Mouse (Mus musculus): ENCODE data around the gene Sdf4. TPM values are rescaled to one million over a fixed set of nuclear protein-coding genes. Genes with fewer than 3 reads are reported as not detected.

Sdf4 gene
- total RNA-seq, 2 experiments from 2014 or later, result 77.3 to 81.8 TPM

DNA sequence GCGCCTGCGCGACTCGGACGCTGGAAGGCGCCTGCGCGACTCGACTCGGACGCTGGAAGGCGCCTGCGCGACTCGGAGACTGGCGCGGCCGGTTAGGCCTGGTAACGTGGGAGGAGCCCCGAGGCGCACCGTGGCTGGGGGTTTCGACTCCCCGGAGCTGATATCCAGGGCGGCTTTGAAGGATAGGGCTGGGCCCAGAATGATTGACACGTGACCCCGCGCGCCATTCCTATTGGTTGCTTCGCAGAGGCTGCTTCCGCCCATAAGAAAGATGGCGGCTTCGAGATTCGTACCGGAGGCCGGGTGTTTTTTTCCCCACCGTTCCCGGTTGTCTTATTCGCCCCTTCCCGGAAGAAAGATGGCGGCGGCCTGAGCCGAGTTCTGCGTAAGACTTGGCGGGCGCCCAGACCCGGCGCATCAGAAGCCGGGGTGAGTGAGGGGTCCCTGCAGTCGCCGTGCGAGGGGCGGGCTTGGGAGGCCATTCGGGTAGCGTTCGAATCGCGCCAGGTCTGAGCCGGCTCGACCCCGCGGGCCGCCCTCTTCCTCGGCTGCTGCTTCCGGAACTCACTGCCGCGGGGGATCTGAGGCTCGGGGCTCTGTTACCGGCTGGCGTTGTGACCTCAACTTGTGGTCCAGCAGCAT lies 355 bp downstream of the Sdf4 start:
- intact Hi-C loops (cut with DNase I), result no loop called here

DNA sequence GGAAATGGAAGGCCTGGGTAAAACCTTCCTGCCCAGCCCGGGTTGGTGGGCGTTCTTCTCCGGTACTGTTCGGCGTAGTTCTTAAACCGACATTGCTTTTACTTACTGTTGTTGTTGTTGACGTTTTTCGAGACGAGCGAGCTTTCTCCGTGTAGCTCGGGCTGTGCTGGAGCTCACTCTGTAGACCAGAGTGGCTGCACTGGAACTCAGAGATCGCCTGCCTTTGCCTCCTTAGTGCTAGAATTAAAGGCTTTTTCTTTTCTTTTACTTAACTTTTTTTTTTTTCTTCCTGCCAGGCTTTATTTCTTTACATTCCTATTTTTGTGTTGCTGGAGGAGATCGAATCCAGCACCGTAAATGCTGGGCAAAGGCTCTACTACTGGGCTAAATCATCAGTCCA lies 934 bp downstream of the Sdf4 start:
- intact Hi-C loops (cut with DNase I), result no loop called here
- DNase-seq (ENCODE audit: low spot score), result no peak

More for the DNA sequence above, 355 bp downstream of the Sdf4 start:
- peak; percentile 93 for DNase-seq (ENCODE audit: low spot score)

DNA sequence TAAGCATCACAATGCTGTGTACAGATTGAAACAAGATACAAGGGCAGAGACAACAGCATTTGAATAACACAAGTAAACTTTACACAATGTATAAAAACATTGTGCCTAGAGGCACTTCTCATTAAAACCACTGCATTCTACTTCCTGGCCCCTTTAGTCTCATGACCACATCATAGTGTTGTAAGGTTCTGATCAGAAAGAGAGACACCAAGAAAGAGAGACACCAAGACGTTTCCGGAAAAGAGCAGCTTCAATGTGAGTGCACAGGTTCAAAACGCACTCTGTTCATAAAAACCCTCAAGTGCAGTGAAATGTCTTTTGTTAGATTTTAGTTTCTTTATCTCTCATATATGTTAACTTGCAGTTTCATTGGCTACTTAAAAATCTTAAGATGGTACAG lies 11.4 kb downstream of the Sdf4 start:
- no peak for DNase-seq (ENCODE audit: low spot score)
- intact Hi-C loops (cut with DNase I), result no loop called here

DNA sequence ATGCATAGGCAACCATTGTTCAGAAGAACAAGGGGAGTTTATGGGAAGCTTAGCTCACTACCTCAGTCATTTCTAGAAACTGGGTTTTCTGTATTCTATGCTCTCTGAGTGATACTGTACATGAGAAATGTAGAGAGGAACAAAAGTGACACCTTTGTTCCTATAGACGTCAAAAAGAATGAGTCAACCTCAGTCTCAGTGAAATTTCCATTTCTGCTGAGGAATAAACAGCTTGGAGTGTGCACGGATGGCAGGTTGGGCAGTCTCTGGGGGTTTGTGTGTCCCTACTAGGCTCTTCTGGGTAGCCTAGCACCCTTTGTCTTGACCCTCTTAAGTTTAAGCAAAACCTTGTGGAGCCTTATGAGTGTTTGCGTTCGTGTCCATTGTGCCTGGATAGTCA lies 15.7 kb downstream of the Sdf4 start:
- DNase-seq (ENCODE audit: low spot score), result no peak
- intact Hi-C loops (cut with DNase I), result no loop called here

DNA sequence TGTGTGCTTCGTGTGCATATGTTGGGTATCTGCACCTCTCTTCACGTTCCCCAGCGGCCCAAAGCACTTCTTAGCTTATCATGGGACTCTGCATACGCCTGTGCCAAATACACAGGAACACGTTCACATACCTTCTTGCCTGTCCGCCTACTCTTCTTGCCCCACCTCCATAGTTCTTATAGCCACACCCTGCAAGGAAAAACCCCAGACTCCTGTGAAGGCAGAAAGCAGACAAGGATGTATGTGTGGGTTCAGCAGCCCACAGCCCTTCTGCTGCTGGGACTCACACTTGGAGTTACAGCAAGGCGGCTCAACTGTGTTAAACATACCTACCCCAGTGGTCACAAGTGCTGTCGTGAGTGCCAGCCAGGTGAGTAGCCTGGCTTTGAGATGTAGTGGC lies 21.0 kb downstream of the Sdf4 start, which contains the start of gene Tnfrsf4:
TSS of gene Tnfrsf4 (plus strand) at position 207 of the 400 bp plus-strand sequence.
- intact Hi-C loops (cut with DNase I), result no loop called here
- DNase-seq (ENCODE audit: low spot score), result no peak

DNA sequence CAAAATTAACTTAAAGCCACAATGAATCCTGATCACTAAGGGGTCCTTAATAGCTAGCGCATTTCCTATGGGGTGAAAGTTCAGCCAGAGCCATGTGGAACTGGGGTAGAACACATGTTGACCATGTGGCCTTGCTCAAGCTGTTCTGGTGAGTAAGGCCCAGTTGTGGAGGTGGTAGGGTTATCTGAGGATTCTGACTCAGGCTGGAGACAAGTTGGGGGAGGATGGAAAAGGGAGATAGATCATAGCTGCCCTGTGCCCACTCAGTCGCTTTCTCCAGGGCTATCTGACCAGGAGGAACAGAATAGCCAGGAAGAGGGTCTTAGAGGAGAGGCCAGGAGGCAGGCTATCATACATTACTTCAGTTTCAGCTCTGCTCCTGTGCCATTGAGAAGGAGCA lies 21.8 kb downstream of the Sdf4 start:
- intact Hi-C loops (cut with DNase I), result no loop called here

DNA sequence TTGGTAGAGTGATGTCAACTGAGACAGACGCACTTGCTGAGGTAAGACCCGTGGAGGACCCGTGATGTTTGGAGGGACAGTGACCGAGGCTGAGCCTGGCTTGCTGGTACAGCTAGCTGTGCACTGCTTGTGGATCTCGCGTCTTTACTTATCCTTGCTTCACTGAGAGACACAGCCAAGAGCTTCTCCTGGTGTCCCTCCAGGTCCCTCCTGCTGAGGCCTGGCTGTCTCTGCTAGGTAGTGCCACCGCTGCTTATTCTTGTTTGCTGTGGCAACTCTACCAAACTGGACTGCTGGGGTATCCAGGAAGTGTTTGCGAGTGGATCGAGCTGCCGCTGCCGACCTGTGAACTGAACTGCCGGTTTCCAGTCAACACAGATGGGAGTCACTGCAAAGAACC lies 27.1 kb downstream of the Sdf4 start:
- intact Hi-C loops (cut with DNase I), result no loop called here

More for the DNA sequence above, 21.8 kb downstream of the Sdf4 start:
- DNase-seq (ENCODE audit: low spot score), result no peak

DNA sequence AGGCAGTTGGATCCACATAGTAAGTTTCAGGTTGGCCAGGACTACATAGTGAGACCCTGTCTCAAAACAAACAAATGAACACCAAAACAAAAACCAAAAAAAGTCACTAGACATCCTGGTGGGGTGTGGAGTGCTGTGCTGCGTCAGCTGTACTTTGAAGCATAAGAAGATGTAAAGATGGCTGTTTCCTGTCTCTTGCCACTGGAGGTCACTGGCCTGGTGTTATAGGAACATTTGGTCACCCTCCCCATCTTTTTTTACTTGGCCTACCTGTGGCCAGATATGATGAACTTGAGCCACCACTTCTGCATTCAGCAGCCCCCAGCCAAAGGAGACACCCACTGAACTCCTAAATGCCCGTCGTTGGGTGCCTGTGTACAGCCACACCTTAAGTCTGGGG lies 28.7 kb downstream of the Sdf4 start:
- no peak for DNase-seq (ENCODE audit: low spot score)
- intact Hi-C loops (cut with DNase I), result no loop called here

More for the DNA sequence above, 27.1 kb downstream of the Sdf4 start:
- no peak for DNase-seq (ENCODE audit: low spot score)

DNA sequence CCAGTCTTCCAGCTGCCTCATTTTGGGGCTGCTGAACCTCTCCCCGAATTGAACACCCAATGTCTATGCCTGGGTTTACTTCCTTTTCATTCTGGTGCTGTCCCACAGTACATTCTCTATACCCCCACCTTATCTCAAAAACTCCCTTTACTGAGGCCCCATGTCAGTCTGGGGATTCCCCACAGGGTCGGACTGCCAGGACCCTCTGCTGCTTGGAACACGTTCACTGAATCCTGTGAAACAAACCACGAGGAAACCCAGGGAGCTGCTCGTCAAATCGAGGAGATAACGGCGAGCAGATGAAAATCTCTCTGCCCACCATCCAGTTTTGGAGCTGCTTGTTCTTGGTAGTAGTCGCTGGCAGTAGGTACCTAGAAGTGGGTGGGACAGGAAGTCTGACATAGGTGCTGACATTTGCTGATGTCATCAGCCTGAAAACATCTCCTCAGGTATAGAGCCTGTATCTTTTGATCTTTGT lies 29.3 kb downstream of the Sdf4 start:
- no peak for DNase-seq (ENCODE audit: low spot score)
- intact Hi-C loops (cut with DNase I), result no loop called here

DNA sequence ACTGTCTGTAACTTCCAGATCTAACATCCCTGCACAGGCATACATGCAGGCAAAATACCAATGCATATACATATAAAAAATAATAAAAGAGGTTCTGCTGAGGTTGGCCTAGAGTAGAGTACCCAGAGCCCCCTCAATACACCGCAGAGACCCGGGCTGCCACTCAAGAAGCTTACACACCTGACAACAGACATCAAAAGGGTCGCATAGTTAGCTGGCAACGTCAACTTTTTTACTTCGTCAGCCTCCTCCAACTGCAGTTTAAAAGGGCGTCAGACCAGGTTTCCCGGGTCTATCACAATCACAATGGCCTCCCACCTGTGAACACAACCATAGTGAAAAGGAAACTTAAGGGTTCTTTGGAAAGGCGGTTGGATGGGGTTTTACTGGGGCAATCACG lies 30.8 kb downstream of the Sdf4 start:
- intact Hi-C loops (cut with DNase I), result no loop called here
- no peak for DNase-seq (ENCODE audit: low spot score)

DNA sequence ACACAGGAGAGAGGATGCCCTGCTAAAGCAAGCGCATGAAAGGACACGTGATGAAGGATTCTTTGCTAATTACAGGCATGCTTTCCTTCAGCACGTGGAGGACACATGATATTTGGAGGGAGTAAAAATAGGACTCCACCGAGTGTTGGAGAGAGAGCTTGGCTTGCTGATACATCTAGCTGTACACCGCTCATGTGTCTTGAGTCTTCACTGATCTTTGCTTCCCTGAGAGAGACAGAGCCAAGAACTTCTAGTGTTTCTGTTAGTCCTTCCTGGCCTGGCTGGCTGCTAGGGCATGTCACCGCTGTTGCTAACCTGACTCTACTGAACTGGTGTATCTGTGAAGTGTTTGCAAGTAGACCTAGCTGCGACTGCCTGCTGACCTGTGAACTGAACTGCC lies 31.5 kb downstream of the Sdf4 start:
- DNase-seq (ENCODE audit: low spot score), result no peak
- intact Hi-C loops (cut with DNase I), result no loop called here

DNA sequence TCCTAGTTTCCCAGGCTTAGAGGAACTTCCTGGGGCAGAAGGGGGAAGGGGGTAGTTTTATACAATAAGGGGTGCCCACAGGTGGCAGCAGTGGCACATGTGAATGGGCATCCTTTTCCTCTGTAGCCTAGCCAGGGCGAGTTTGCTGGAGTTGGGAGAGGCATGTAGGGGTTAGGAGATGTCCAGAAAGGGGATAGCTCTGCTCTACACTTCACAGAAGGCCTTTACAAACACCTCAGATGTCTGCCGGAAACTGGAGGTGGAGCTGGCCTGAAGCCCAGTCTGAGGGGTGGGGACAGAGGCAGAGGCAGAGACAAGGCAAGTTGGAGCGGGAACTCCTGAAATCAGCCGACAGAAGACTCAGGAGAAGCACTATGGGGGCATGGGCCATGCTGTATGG lies 33.3 kb downstream of the Sdf4 start, which contains the start of gene Tnfrsf18:
TSS of gene Tnfrsf18 (plus strand) at position 152 of the 400 bp plus-strand sequence.
- intact Hi-C loops (cut with DNase I), result loop anchor here (5.0 kb wide), 1 partner anchor 64 kb away; the partner anchor contains the start of gene C1qtnf12
- DNase-seq (ENCODE audit: low spot score), result no peak

DNA sequence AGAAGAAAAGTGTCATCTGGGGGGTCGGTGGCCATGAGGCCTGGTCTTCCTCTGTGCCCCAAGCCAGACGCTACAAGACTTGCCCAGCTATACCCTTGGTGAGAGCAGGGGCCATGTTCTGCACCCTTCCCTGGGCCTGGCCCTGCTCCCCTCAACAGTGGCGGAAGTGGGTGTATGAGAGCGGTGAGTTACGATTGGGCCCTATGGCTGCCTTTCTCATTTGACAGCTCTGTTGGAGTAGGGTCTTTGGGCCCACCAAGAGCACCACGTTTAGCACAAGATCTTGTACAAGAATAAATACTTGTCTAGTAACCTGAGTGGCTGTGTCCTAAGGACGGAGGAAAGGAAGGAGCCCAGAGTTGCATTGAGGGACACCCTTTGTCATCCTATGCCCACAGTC lies 35.9 kb downstream of the Sdf4 start:
- intact Hi-C loops (cut with DNase I), result loop anchor here (5.0 kb wide), 1 partner anchor 66 kb away; the partner anchor contains the start of gene C1qtnf12

DNA sequence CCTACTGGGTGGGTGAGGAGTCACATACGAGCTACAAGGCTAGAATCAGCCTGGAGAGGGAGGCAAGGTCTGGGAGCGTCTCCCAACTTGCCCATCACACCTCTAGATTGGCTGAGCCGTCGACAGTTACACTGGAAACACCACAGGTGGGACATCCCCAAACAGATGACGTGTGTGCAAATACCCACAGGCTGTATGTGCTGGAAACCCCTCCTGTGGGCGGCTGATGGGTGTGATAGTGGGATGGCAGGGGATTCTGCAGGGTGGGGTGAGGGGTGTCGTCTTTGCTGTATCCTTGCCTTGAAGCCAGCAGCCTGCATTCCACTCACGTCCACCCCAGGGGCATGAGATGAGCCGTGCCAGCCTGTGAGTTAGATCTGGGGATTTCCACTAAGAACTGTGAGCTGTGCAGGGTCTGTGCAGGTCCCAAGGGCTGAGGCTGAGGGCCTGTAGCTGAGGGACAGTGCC lies 38.0 kb downstream of the Sdf4 start:
- DNase-seq (ENCODE audit: low spot score), result no peak
- intact Hi-C loops (cut with DNase I), result no loop called here

More for the DNA sequence above, 35.9 kb downstream of the Sdf4 start:
- no peak for DNase-seq (ENCODE audit: low spot score)

DNA sequence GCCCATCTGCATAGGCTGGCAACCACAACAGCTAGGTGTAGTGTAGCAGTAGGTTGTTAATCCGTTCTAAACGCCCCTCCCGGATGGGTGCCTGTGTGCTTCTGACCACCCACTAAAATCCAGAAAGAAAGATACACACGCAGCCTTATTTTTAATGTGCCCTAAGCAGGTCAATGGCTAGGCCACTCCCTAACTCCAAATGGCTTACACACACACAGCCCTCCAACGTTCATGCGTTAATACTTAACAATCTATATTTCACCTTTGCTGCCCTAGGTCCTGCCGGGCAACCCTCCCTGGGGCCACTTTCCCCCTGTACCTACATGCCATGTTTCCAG lies 38.6 kb downstream of the Sdf4 start:
- no peak for DNase-seq (ENCODE audit: low spot score)
- intact Hi-C loops (cut with DNase I), result no loop called here

DNA sequence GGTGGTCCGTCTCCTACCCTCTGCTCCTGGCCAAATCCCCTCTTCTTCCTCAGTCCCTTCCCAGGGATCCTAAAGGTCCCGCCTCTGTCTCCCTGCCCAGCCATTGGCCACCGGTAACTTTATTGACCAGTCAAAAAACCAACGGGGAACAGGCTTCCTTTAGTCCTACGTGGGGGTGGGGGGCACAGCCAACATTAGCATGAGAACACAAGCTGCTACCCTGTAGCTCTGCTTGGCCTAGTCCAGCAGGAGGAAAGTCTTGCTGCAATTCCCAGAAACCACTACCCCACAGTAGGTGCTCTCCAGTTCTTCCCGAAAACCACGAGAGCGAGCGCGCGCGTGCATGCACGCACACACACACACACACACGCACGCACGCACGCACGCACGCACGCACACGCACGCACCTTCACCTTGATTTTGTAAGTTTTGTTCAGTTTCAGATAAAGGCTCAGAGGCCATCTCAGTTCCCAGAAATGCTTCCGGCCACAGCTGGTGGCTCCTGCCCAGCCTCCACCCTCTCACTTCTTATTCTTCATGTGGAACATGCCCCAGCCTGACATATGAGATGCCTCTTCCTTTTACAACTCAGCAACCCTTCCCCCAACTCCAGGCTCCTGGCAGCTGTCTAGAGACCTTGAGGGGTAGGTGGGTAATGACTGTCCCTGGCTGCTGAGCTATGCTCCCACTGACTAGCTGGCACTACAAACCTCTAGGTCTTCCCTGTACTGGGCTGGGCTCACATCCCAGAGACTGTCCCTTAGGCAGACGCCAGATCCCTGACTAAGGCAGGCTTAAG lies 39.1 kb downstream of the Sdf4 start:
- intact Hi-C loops (cut with DNase I), result loop anchor here (2.0 kb wide), 1 partner anchor 77 kb away; the partner anchor contains the start of gene 9430015G10Rik
- peak; percentile 77 for DNase-seq (ENCODE audit: low spot score)

DNA sequence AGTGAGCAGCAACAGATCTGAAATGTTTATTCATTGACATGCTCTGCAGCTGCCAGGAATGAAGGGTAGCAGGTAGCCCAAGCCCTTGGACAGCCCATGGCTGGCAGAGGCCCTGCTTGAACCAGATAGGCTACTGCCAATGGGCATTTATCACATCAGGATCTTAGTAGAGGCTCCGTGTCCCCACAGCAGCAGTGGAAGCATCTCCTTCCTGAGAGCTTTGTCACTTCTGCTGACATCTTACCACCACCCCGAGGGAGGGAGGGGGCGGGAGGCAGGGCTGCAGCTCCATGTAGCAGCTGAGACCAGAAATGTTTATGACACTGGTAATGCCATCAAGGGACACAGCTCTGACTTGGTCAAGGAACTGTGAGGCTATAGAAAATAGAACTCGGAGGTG lies 40.2 kb downstream of the Sdf4 start:
- intact Hi-C loops (cut with DNase I), result loop anchor here (2.0 kb wide), 1 partner anchor 76 kb away; the partner anchor contains the start of gene 9430015G10Rik
- DNase-seq (ENCODE audit: low spot score), result no peak

DNA sequence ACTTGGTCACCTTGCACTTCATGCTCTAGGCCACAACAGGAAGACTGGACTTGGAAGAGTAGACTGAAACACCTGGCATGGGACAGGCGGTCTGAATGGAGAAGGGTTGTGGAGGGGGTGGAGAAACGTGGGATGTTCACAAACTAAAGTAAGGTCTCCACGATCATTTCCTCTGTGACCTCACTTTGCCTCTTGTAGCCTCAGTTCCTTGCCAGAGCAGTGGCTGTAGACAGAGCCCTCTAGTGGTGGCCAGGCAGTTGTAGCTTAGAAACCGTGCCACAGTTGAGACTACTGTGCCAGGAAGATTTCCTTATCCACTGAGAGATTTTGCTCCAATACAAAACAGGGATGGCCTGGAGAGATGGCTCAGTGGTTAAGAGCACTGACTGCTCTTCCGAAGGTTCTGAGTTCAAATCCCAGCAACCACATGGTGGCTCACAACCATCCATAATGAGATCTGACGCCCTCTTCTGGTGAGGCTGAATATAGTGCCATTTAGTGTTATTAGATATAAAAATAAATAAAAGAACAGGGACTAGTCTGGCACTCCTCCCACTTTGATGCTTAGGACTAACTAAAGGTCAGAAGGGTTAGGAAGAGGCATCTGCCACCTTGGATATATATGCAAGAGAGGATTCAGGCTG lies 40.9 kb downstream of the Sdf4 start:
- no peak for DNase-seq (ENCODE audit: low spot score)
- intact Hi-C loops (cut with DNase I), result loop anchor here (2.0 kb wide), 1 partner anchor 75 kb away; the partner anchor contains the start of gene 9430015G10Rik

DNA sequence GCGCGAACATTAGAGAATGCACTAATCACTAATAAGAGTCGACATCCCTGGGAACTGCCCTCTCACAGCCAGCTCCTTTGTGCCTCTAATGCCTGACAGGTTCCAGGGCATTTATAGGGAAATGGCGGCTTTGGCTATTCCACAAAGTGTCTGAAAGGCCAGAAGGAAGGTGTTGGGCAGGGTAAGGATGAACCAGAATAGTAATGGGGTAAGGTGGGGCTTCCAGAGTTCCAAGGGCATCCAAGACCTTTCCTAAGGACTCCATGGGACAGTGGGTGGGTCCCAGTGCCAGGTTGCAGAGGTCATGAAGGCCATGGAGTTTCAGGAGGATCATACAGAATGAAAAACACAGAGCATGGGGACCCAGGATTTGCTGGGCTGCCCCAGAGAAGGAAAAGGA lies 41.6 kb downstream of the Sdf4 start:
- intact Hi-C loops (cut with DNase I), result no loop called here
- no peak for DNase-seq (ENCODE audit: low spot score)

DNA sequence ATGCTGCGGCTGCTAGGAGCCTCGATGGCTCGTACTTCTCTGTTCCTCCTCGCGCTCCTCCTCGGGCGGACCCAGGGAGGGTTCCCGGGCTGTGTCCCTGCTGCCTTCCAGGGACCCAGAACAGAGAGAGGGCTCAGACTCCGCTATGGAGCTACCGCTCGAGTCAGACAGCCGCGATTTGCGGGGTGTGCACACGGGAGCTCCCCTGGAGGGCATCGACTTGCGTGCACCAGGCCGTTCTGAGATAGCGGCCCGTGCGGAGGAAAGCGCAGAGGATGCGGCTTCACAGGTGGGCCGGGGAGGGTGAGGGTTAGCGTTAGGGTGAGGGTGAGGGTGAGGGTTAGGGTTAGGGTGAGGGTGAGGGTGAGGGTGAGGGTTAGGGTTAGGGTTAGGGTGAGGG lies 42.2 kb downstream of the Sdf4 start:
- DNase-seq (ENCODE audit: low spot score), result no peak
- intact Hi-C loops (cut with DNase I), result no loop called here

Measured in heart, postnatal 25 days (tissue).